Mouse (Mus musculus) liver, postnatal 0 days (tissue): ENCODE measurements around the gene Efhd1. TPM values are rescaled to one million over a fixed set of nuclear protein-coding genes. Genes with fewer than 3 reads are reported as not detected.

ENCODE experiments used
- ATAC-seq: fragments of 200-750 bp; cut with Nextera tagmentation; 2 replicates; pipeline ENCODE4 v1.8.0; 2017; ENCODE audit warnings: mild to moderate bottlenecking, moderate library complexity
- DNase-seq: peaks from one replicate; pipeline ENCODE4 v3.0.0-alpha.2; 2016
- H3K27ac ChIP-seq: fragments of 300-500 bp; sonication (generic); 2 replicates; pipeline ENCODE4 v1.5.1; 2014; ENCODE audit warnings: antibody characterized with exemption, moderate library complexity, mild to moderate bottlenecking, low read depth
- H3K27me3 ChIP-seq: fragments of 300-500 bp; sonication (generic); 2 replicates; pipeline ENCODE4 v1.6.1; 2014; ENCODE audit warnings: low read length, control low read depth, mixed read lengths; ENCODE audit not compliant: insufficient read depth
- H3K36me3 ChIP-seq: fragments of 300-500 bp; sonication (generic); replicated peaks from 2 replicates; pipeline ENCODE4 v1.6.1; 2014; ENCODE audit warnings: mild to moderate bottlenecking, control low read depth, low read length, moderate library complexity, mixed read lengths; ENCODE audit not compliant: insufficient read depth
- H3K4me1 ChIP-seq: fragments of 300-500 bp; sonication (generic); 2 replicates; pipeline ENCODE4 v1.6.1; 2014; ENCODE audit warnings: antibody characterized with exemption, mild to moderate bottlenecking, control low read depth; ENCODE audit not compliant: insufficient read depth
- H3K4me2 ChIP-seq: fragments of 300-500 bp; sonication (generic); 2 replicates; pipeline ENCODE4 v1.6.1; 2014; ENCODE audit warnings: low read depth, mild to moderate bottlenecking, low read length, moderate library complexity, mixed read lengths
- H3K4me3 ChIP-seq: fragments of 300-500 bp; sonication (generic); 2 replicates; pipeline ENCODE4 v1.5.1; 2014; ENCODE audit warnings: low read depth, low read length
- H3K9ac ChIP-seq: fragments of 300-500 bp; sonication (generic); replicated peaks from 2 replicates; pipeline ENCODE4 v1.6.1; 2014; ENCODE audit warnings: mild to moderate bottlenecking, moderate library complexity
- H3K9me3 ChIP-seq: fragments of 300-500 bp; sonication (generic); 2 replicates; pipeline ENCODE4 v1.6.1; 2016; ENCODE audit warnings: mild to moderate bottlenecking, control low read depth, low read length, mixed read lengths
- CTCF ChIP-seq: sonication (generic); IDR thresholded peaks from 2 replicates; pipeline ENCODE4 v1.5.1; 2016; ENCODE audit warnings: antibody characterized with exemption, low read depth
- EP300 ChIP-seq: IDR thresholded peaks from 2 replicates; pipeline ENCODE4 v1.6.1; 2016; ENCODE audit warnings: antibody characterized with exemption, low read depth, mild to moderate bottlenecking
- WGBS: fragments of 180-500 bp; shearing (Covaris S2); extraction: QIAGEN DNeasy Blood & Tissue Kit; methylation state at CpG from one replicate; pipeline ENCODE4 v1.1.7; 2014; ENCODE audit not compliant: insufficient replicate concordance; 5-methylcytosine and 5-hydroxymethylcytosine counted together
- polyA plus RNA-seq: library from polyadenylated mRNA; unstranded; fragments of >200 nt; fragmentation: Nextera tagmentation; extraction: Ambion mirVana; gene quantifications from 2 replicates; pipeline ENCODE4 v1.2.1, GENCODE M21; 2015

Gene Efhd1
- polyA plus RNA-seq, 1 experiment from 2014 or later: 0.26 TPM

GRCm38 (mm10) chr1:87252040-87252609, 12.0 kb upstream of the Efhd1 start:
- WGBS: 48% methylated on average over 5 of the region's 5 CpGs
- H3K4me3 ChIP-seq: no peak overlapping the region
- no peaks in the 10 kb centered on the region for H3K36me3 ChIP-seq
- no peak overlapping the region for H3K4me2 ChIP-seq
- TF ChIP-seq CTCF (no peak), EP300 (peak; percentile 41; the same call in 1 of the 2 replicates)
- no peak overlapping the region for H3K9ac ChIP-seq
- ATAC-seq (peak; percentile 89), DNase-seq (no peak)
- H3K27ac ChIP-seq: no peak overlapping the region
- H3K9me3 ChIP-seq: no peaks in the 10 kb centered on the region
- 0 out of 2 replicates have a peak, but pooled peaks cover 3% of the 10 kb centered on the region for H3K27me3 ChIP-seq
- no peaks in the 10 kb centered on the region for H3K4me1 ChIP-seq

DNA sequence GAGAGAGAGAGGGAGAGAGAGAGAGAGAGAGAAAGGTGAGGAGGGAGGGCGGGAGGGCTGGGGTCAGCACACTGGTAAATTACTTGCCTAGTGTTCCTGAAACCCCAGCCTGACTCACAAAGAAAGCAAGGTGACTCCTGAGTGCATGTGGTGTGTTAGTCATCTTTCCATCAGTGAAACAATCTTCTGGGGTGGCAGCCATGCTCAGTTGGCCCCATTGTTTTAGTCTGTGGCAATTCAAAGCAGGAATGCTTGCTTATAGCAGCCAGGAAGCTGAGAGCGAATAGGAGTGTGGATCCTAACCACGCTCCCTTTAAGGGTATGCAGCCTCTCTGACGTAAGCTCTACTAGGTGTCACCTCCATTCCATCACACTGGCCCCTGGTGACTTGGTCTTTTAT, 9.0 kb upstream of the Efhd1 start:
- TF ChIP-seq EP300 (no peak), CTCF (no peak)
- H3K36me3 ChIP-seq: no peaks in the 10 kb centered on the region
- H3K27ac ChIP-seq: no peak overlapping the region
- no peaks in the 10 kb centered on the region for H3K9me3 ChIP-seq
- no peak overlapping the region for H3K4me2 ChIP-seq
- no peak overlapping the region for H3K9ac ChIP-seq
- no peak overlapping the region for H3K4me3 ChIP-seq
- no peak for ATAC-seq
- WGBS: 49% methylated on average over 4 of the region's 4 CpGs
- DNase-seq: no peak
- peaks cover 4% of the 10 kb centered on the region; the same call in 1 of the 2 replicates for H3K4me1 ChIP-seq
- peaks cover 23% of the 10 kb centered on the region for H3K27me3 ChIP-seq

GRCm38 (mm10) chr1:87257691-87258090, 6.5 kb upstream of the Efhd1 start:
- no peak for TF ChIP-seq EP300
- TF ChIP-seq CTCF: no peak
- WGBS: 26% methylated on average over 11 of the region's 11 CpGs
- peaks cover 4% of the 10 kb centered on the region; the same call in 1 of the 2 replicates for H3K4me1 ChIP-seq
- ATAC-seq: no peak
- peaks cover 35% of the 10 kb centered on the region for H3K27me3 ChIP-seq
- no peak overlapping the region for H3K4me3 ChIP-seq
- H3K27ac ChIP-seq: no peak overlapping the region
- no peak overlapping the region for H3K9ac ChIP-seq
- H3K36me3 ChIP-seq: no peaks in the 10 kb centered on the region
- no peaks in the 10 kb centered on the region for H3K9me3 ChIP-seq
- no peak for DNase-seq
- H3K4me2 ChIP-seq: no peak overlapping the region

GRCm38 (mm10) chr1:87258484-87258883, 5.7 kb upstream of the Efhd1 start:
- H3K4me1 ChIP-seq: peaks cover 4% of the 10 kb centered on the region; the same call in 1 of the 2 replicates
- H3K4me2 ChIP-seq: 0 out of 2 replicates have a peak overlapping the region, but pooled peaks have one; percentile 27
- H3K36me3 ChIP-seq: no peaks in the 10 kb centered on the region
- peak; percentile 38 for TF ChIP-seq CTCF
- TF ChIP-seq EP300: no peak
- H3K27me3 ChIP-seq: peaks cover 43% of the 10 kb centered on the region
- no peak overlapping the region for H3K27ac ChIP-seq
- no peak overlapping the region for H3K4me3 ChIP-seq
- no peaks in the 10 kb centered on the region for H3K9me3 ChIP-seq
- 12% methylated on average over 14 of the region's 14 CpGs for WGBS
- ATAC-seq: peak; percentile 44; the same call in 1 of the 2 replicates
- H3K9ac ChIP-seq: no peak overlapping the region
- peak; percentile 32 for DNase-seq

DNA sequence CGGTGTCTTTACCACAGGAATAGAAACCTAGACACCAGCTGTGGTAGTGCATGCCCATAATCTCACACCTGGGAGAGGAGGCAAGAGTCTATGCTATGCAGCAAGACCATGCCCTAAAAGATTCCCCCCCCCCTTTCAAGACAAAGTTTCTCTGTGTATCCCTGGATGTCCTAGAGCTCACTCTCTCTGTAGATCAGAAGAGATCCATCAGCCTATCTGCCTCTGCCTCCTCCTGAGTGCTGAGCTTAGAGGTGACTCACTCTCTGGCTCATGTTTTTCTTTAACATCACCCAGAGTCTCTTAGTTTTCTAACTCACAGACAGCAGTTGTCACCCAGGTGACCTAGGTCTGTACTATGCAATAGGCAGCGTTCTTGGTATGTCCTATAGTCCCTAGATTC, 4.8 kb upstream of the Efhd1 start:
- Histone ChIP-seq H3K27ac (no peak overlapping the region), H3K9me3 (no peaks in the 10 kb centered on the region), H3K4me1 (peaks cover 10% of the 10 kb centered on the region), H3K4me2 (no peak overlapping the region), H3K36me3 (no peaks in the 10 kb centered on the region), H3K27me3 (peaks cover 51% of the 10 kb centered on the region), H3K9ac (no peak overlapping the region), H3K4me3 (no peak overlapping the region)
- DNase-seq: no peak
- no peak for ATAC-seq
- no peak for TF ChIP-seq EP300
- TF ChIP-seq CTCF: no peak
- WGBS: 52% methylated on average over 2 of the region's 2 CpGs

- TF ChIP-seq CTCF (no peak), EP300 (no peak)
- H3K36me3 ChIP-seq: no peaks in the 10 kb centered on the region
- 8% methylated on average over 9 of the region's 9 CpGs for WGBS
- H3K27ac ChIP-seq: no peak overlapping the region
- no peak overlapping the region for H3K4me3 ChIP-seq
- H3K9me3 ChIP-seq: no peaks in the 10 kb centered on the region
- no peak overlapping the region for H3K4me2 ChIP-seq
- DNase-seq (no peak), ATAC-seq (no peak)
- H3K27me3 ChIP-seq: peaks cover 71% of the 10 kb centered on the region
- H3K9ac ChIP-seq: no peak overlapping the region
- peaks cover 15% of the 10 kb centered on the region for H3K4me1 ChIP-seq
Observed at GRCm38 (mm10) chr1:87263257-87263656, 906 bp upstream of the Efhd1 start.

DNA sequence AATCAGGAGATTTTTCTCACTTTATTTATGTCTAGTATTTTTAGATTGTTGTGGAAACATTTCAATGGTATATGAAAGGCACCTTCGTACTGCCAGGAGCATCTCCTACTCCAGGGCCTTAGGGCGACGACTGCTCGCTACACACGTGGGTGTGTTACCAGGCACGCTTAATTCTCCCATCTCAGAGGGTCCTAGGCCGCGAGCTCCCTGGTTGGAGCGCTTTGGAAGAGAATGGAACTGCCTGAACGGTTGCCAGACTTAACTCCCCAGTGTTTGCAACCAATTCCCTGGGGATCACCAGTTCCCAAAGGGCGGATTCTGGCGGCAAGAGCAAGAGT, 398 bp upstream of the Efhd1 start:
- ATAC-seq: no peak
- no peak overlapping the region for H3K27ac ChIP-seq
- DNase-seq: no peak
- 6% methylated on average over 12 of the region's 12 CpGs for WGBS
- no peak overlapping the region for H3K9ac ChIP-seq
- peaks cover 12% of the 10 kb centered on the region for H3K4me1 ChIP-seq
- peak overlapping the region; percentile 47 for H3K4me3 ChIP-seq
- H3K4me2 ChIP-seq: peak overlapping the region; percentile 71
- no peaks in the 10 kb centered on the region for H3K36me3 ChIP-seq
- H3K9me3 ChIP-seq: no peaks in the 10 kb centered on the region
- H3K27me3 ChIP-seq: peaks cover 68% of the 10 kb centered on the region
- no peak for TF ChIP-seq EP300
- TF ChIP-seq CTCF: no peak
